Mouse (Mus musculus): ENCODE results near the gene Crym.

The Crym gene

GRCm38 (mm10) chr7:120201771-120202170 lies at the start of gene Crym:
Gene Crym (minus strand): TSS chr7:120202111.
- ATAC-seq (ENCODE audit: low TSS enrichment), result 0 out of 2 replicates have a peak, but pooled peaks have one; percentile 29

- ATAC-seq (ENCODE audit: low TSS enrichment), result no peak
Observed at GRCm38 (mm10) chr7:120241092-120241491, 39.2 kb upstream of the Crym start.

- ATAC-seq (ENCODE audit: low TSS enrichment), result peak; percentile 87
Observed at GRCm38 (mm10) chr7:120228541-120228940, 26.6 kb upstream of the Crym start.

- no peak for ATAC-seq (ENCODE audit: low TSS enrichment)
Observed at GRCm38 (mm10) chr7:120205989-120206388, 4.1 kb upstream of the Crym start.

- ATAC-seq (ENCODE audit: low TSS enrichment), result peak; percentile 97
Observed at GRCm38 (mm10) chr7:120203789-120204188, 1.9 kb upstream of the Crym start, which contains the start of gene Abca14. Gene Abca14 (plus strand): TSS chr7:120203961.

- no peak for ATAC-seq (ENCODE audit: low TSS enrichment)
Observed at GRCm38 (mm10) chr7:120201231-120201744, 623 bp downstream of the Crym start.

GRCm38 (mm10) chr7:120195207-120195606 lies 6.7 kb downstream of the Crym start:
- ATAC-seq (ENCODE audit: low TSS enrichment), result no peak

GRCm38 (mm10) chr7:120192816-120193215 lies 9.1 kb downstream of the Crym start:
- no peak for ATAC-seq (ENCODE audit: low TSS enrichment)

GRCm38 (mm10) chr7:120192207-120192606 lies 9.7 kb downstream of the Crym start:
- peak; percentile 70 for ATAC-seq (ENCODE audit: low TSS enrichment)

- ATAC-seq (ENCODE audit: low TSS enrichment), result peak; percentile 78
Observed at GRCm38 (mm10) chr7:120190150-120190665, 11.7 kb downstream of the Crym start.

- ATAC-seq (ENCODE audit: low TSS enrichment), result no peak
Observed at GRCm38 (mm10) chr7:120189369-120190149, 12.4 kb downstream of the Crym start.

- no peak for ATAC-seq (ENCODE audit: low TSS enrichment)
Observed at GRCm38 (mm10) chr7:120188946-120189345, 13.0 kb downstream of the Crym start.

GRCm38 (mm10) chr7:120182891-120183290 lies 19.0 kb downstream of the Crym start:
- no peak for ATAC-seq (ENCODE audit: low TSS enrichment)

GRCm38 (mm10) chr7:120181401-120182230 lies 20.3 kb downstream of the Crym start:
- no peak for ATAC-seq (ENCODE audit: low TSS enrichment)

GRCm38 (mm10) chr7:120180547-120180946 lies 21.4 kb downstream of the Crym start:
- ATAC-seq (ENCODE audit: low TSS enrichment), result peak; percentile 44; the same call in 1 of the 2 replicates

GRCm38 (mm10) chr7:120178935-120179334 lies 23.0 kb downstream of the Crym start:
- no peak for ATAC-seq (ENCODE audit: low TSS enrichment)

- ATAC-seq (ENCODE audit: low TSS enrichment), result no peak
Observed at GRCm38 (mm10) chr7:120177611-120178010, 24.3 kb downstream of the Crym start.

- peak; percentile 86 for ATAC-seq (ENCODE audit: low TSS enrichment)
Observed at GRCm38 (mm10) chr7:120174723-120175504, 27.0 kb downstream of the Crym start.

- ATAC-seq (ENCODE audit: low TSS enrichment), result no peak
Observed at GRCm38 (mm10) chr7:120173603-120174244, 28.2 kb downstream of the Crym start, which contains the start of gene Anks4b. Gene Anks4b (plus strand): TSS chr7:120173858.

GRCm38 (mm10) chr7:120172188-120172700 lies 29.7 kb downstream of the Crym start:
- ATAC-seq (ENCODE audit: low TSS enrichment), result no peak
